ENCODE assay signal across 10 mouse cellular contexts in the genomic region with DNA sequence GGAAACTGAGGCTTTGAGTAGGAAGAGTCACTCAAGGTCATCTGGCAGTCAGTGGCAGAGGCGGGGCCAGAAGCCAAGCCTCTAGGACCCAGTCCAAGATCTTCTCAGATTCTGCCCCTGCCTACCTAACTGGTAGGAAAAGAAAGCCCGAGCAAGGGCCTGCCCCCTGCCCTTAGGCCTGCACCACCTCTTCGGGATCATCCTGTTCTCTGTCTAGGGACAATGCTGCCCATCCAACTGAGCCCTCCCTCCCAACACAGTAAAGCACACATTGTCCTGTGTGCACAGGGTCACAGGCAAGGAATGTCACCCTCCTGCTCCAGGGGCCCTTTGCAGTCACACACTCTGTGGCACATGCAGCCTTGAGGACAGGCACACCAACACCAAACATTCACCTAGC. TPM values are rescaled to one million over a fixed set of nuclear protein-coding genes. Genes with fewer than 3 reads are reported as not detected.
DNase-seq lines count a peak whose midpoint lies in the region; ATAC-seq and TF ChIP-seq lines count a peak whose summit lies in the region.
"Had no signal": no experiment of that assay in that cellular context is flagged by ENCODE, and none has a peak within 500 bp of the region (broad histone marks: within the 10 kb centered on the region; RNA-seq: fewer than 3 reads in every experiment).

No protein-coding gene starts in this region.

- H3K4me3 ChIP-seq in heart, postnatal 0 days (ENCODE audit: low read depth, low read length): peak overlapping the region; percentile 81
- H3K4me3 ChIP-seq in midbrain, embryonic 12.5 days: peak overlapping the region; percentile 82
- H3K4me3 ChIP-seq: gastrocnemius, adult 2 months had no signal

- H3K9me3 ChIP-seq in heart, postnatal 0 days (replicated peaks; ENCODE audit: control insufficient read depth, low read length): no peaks in the 10 kb centered on the region
- H3K9me3 ChIP-seq in midbrain, embryonic 12.5 days: no peaks in the 10 kb centered on the region

- peak overlapping the region; percentile 98 for H3K27ac ChIP-seq in heart, postnatal 0 days (ENCODE audit: low read depth)
- H3K27ac ChIP-seq in midbrain, embryonic 12.5 days (replicated peaks): no peak overlapping the region
- H3K27ac ChIP-seq: gastrocnemius, adult 2 months had no signal

- no peak for TF ChIP-seq CTCF in heart, postnatal 0 days (IDR thresholded peaks at IDR 0.05; ENCODE audit: low read depth)

- peaks cover 35% of the 10 kb centered on the region for H3K4me1 ChIP-seq in heart, postnatal 0 days (ENCODE audit: control insufficient read depth, insufficient read depth)
- H3K4me1 ChIP-seq in midbrain, embryonic 12.5 days: peaks cover 70% of the 10 kb centered on the region

- H3K27me3 ChIP-seq in heart, postnatal 0 days (ENCODE audit: control insufficient read depth, insufficient read depth, low read length): no peaks in the 10 kb centered on the region
- H3K27me3 ChIP-seq in midbrain, embryonic 12.5 days: peaks cover 55% of the 10 kb centered on the region

- H3K4me2 ChIP-seq in heart, postnatal 0 days (ENCODE audit: low read depth, low read length): peak overlapping the region; percentile 79
- H3K4me2 ChIP-seq in midbrain, embryonic 12.5 days (replicated peaks): peak overlapping the region; percentile 99

- peaks cover 20% of the 10 kb centered on the region; the same call in 1 of the 2 replicates for H3K36me3 ChIP-seq in heart, postnatal 0 days (replicated peaks; ENCODE audit: control insufficient read depth, insufficient read depth, low read length)
- H3K36me3 ChIP-seq in midbrain, embryonic 12.5 days: 0 out of 2 replicates have a peak, but pooled peaks cover 4% of the 10 kb centered on the region

- peak; percentile 5 for ATAC-seq in heart, postnatal 0 days (ENCODE audit: insufficient read depth, low read depth)
- no peak for ATAC-seq in midbrain, embryonic 12.5 days (ENCODE audit: low FRiP score, low read depth)

- no peak for TF ChIP-seq EP300 in heart, postnatal 0 days (IDR thresholded peaks at IDR 0.05; ENCODE audit: low read depth)

- DNase-seq in adrenal gland, adult (ENCODE audit: inconsistent age in 2 of 2, low spot score in 1 of 2): peak; percentile 72 to 75
- no peak for DNase-seq in adrenal gland, postnatal 4 days (ENCODE audit: low spot score in 2 of 2)
- DNase-seq in adrenal gland, postnatal 36 days: peak; percentile 45 to 58
- peak; percentile 47 for DNase-seq in heart, postnatal 0 days (ENCODE audit: low spot score)
- no peak for DNase-seq in layer of hippocampus, adult 9-10 months (ENCODE audit: low spot score)
- no peak for DNase-seq in gastrocnemius, postnatal 4 days (ENCODE audit: low spot score in 2 of 2)
- no peak for DNase-seq in spleen, postnatal 14 days (ENCODE audit: low spot score in 2 of 2)
- DNase-seq: gastrocnemius, adult 2 months; lung, postnatal 36 days had no signal

- peak overlapping the region; percentile 95 for H3K9ac ChIP-seq in heart, postnatal 0 days (replicated peaks; ENCODE audit: low read depth, low read length)
- peak overlapping the region; percentile 95 for H3K9ac ChIP-seq in midbrain, embryonic 12.5 days (replicated peaks)

- WGBS in heart, postnatal 0 days: 23% methylated on average over 3 of the region's 3 CpGs
- WGBS in midbrain, embryonic 12.5 days: 41% methylated on average over 3 of the region's 3 CpGs

RNA-seq across cellular contexts. Expression of a gene that starts 1.3 kb away (rescaled TPM):
- 10 to 100 TPM; 38.6 to 42.4 TPM for total RNA-seq in adrenal gland, postnatal 4 days (2021)
- total RNA-seq in adrenal gland, postnatal 36 days (2021): 10 to 100 TPM; 14.4 to 14.7 TPM
- 86.1 and 120 TPM in 2 replicates for total RNA-seq in heart, postnatal 0 days (2014; rRNA removed; ENCODE audit: low replicate concordance)
- polyA plus RNA-seq in heart, postnatal 0 days (2015; fragmentation: Nextera tagmentation; extraction: Ambion mirVana): 29.4 and 32.1 TPM in 2 replicates
- polyA plus RNA-seq in midbrain, embryonic 12.5 days (2016; fragmentation: Nextera tagmentation; extraction: Ambion mirVana): 18.0 and 18.5 TPM in 2 replicates
- 10 to 100 TPM; 22.4 to 24.6 TPM for total RNA-seq in gastrocnemius, postnatal 4 days (2021)

RNA-seq across cellular contexts. Expression of a gene that starts 14.5 kb away (rescaled TPM):
- 10 to 100 TPM; 11.5 to 12.3 TPM for total RNA-seq in adrenal gland, postnatal 4 days (2021)
- 10 to 100 TPM in 1 of 2 experiments, 1 to 10 TPM in 1; 7.1 to 14.2 TPM for total RNA-seq in adrenal gland, postnatal 36 days (2021)
- 50.9 and 52.1 TPM in 2 replicates for total RNA-seq in heart, postnatal 0 days (2014; rRNA removed; ENCODE audit: low replicate concordance)
- polyA plus RNA-seq in heart, postnatal 0 days (2015; fragmentation: Nextera tagmentation; extraction: Ambion mirVana): 21.1 and 25.6 TPM in 2 replicates
- polyA plus RNA-seq in midbrain, embryonic 12.5 days (2016; fragmentation: Nextera tagmentation; extraction: Ambion mirVana): 7.1 and 9.2 TPM in 2 replicates
- 10 to 100 TPM; 10.4 to 11.7 TPM for total RNA-seq in gastrocnemius, postnatal 4 days (2021)

RNA-seq across cellular contexts. Expression of a gene that starts 41.9 kb away (rescaled TPM):
- under 1 TPM; 0.42 to 0.62 TPM for total RNA-seq in adrenal gland, postnatal 4 days (2021)
- 1 to 10 TPM in 1 of 2 experiments, under 1 TPM in 1; 0.99 to 1.6 TPM for total RNA-seq in adrenal gland, postnatal 36 days (2021)
- total RNA-seq in heart, postnatal 0 days (2014; rRNA removed; ENCODE audit: low replicate concordance): 0.15 and 0.66 TPM in 2 replicates
- 0.34 and 0.47 TPM in 2 replicates for polyA plus RNA-seq in heart, postnatal 0 days (2015; fragmentation: Nextera tagmentation; extraction: Ambion mirVana)
- 0.35 and 0.46 TPM in 2 replicates for polyA plus RNA-seq in midbrain, embryonic 12.5 days (2016; fragmentation: Nextera tagmentation; extraction: Ambion mirVana)
- total RNA-seq in gastrocnemius, postnatal 4 days (2021): under 1 TPM; 0.67 to 0.86 TPM

RNA-seq across cellular contexts. Expression of a gene that starts 43.4 kb away (rescaled TPM):
- total RNA-seq in adrenal gland, postnatal 4 days (2021): 10 to 100 TPM; 73.9 to 84.8 TPM
- total RNA-seq in adrenal gland, postnatal 36 days (2021): 10 to 100 TPM; 66.8 to 76.5 TPM
- 141 and 159 TPM in 2 replicates for total RNA-seq in heart, postnatal 0 days (2014; rRNA removed; ENCODE audit: low replicate concordance)
- polyA plus RNA-seq in heart, postnatal 0 days (2015; fragmentation: Nextera tagmentation; extraction: Ambion mirVana): 69.2 and 73.2 TPM in 2 replicates
- polyA plus RNA-seq in midbrain, embryonic 12.5 days (2016; fragmentation: Nextera tagmentation; extraction: Ambion mirVana): 47.1 and 48.0 TPM in 2 replicates
- 10 to 100 TPM; 48.0 to 51.9 TPM for total RNA-seq in gastrocnemius, postnatal 4 days (2021)

Comparison
In these comparisons a context has a peak if more than half of its experiments do, and no peak if none do; other contexts are left out.
1. DNase-seq: peak in adrenal gland, adult (2 of 2), adrenal gland, postnatal 36 days (2 of 2) and heart, postnatal 0 days (single experiment); none in adrenal gland, postnatal 4 days (0 of 2), layer of hippocampus, adult 9-10 months (single experiment), gastrocnemius, postnatal 4 days (0 of 2) and spleen, postnatal 14 days (0 of 2).